Mouse (Mus musculus): ENCODE data around the gene Rad54l. TPM values are rescaled to one million over a fixed set of nuclear protein-coding genes. Genes with fewer than 3 reads are reported as not detected.

Gene Rad54l
- polyA plus RNA-seq, 1 experiment from 2014 or later = 34.7 TPM

- peak overlapping the region; percentile 98 for H3K27ac ChIP-seq (ENCODE audit: low read length)
- H3K4me1 ChIP-seq (ENCODE audit: insufficient read depth, low read length) = peaks cover 25% of the 10 kb centered on the region
- ATAC-seq (ENCODE audit: low FRiP score, low TSS enrichment) = peak; percentile 76
- H3K4me2 ChIP-seq (replicated peaks; ENCODE audit: low read depth, low read length) = peak overlapping the region; percentile 78
- no peaks in the 10 kb centered on the region for H3K27me3 ChIP-seq (ENCODE audit: insufficient read depth, low read length)
- under 1% methylated on average over 75 of the region's 77 CpGs for WGBS
- no peaks in the 10 kb centered on the region for H3K9me3 ChIP-seq (ENCODE audit: low read length)
- H3K9ac ChIP-seq (replicated peaks; ENCODE audit: low read length) = peak overlapping the region; percentile 99
- H3K36me3 ChIP-seq (ENCODE audit: insufficient read depth, low read length) = peaks cover 6% of the 10 kb centered on the region
- peak overlapping the region; percentile 93 for H3K4me3 ChIP-seq (ENCODE audit: low read length)
Measured at GRCm38 (mm10) chr4:116075631-116076368, 47.7 kb downstream of the Rad54l start.

- Histone ChIP-seq H3K27ac (ENCODE audit: low read length) (peak within 1 kb of the TSS; percentile 98), H3K4me2 (replicated peaks; ENCODE audit: low read depth, low read length) (peak within 1 kb of the TSS; percentile 78), H3K9me3 (ENCODE audit: low read length) (no peaks in the 10 kb centered on the region), H3K4me1 (ENCODE audit: insufficient read depth, low read length) (peaks cover 25% of the 10 kb centered on the region), H3K4me3 (ENCODE audit: low read length) (peak within 1 kb of the TSS; percentile 93), H3K9ac (replicated peaks; ENCODE audit: low read length) (peak within 1 kb of the TSS; percentile 99), H3K36me3 (ENCODE audit: insufficient read depth, low read length) (peaks cover 3% of the 10 kb centered on the region; the same call in 1 of the 2 replicates), H3K27me3 (ENCODE audit: insufficient read depth, low read length) (no peaks in the 10 kb centered on the region)
- peak; percentile 93 for ATAC-seq (ENCODE audit: low FRiP score, low TSS enrichment)
- under 1% methylated on average over 55 of the region's 55 CpGs for WGBS
Measured at GRCm38 (mm10) chr4:116074861-116075620, 48.4 kb downstream of the Rad54l start, which contains the start of the genes Uqcrh and Lrrc41. Gene Uqcrh, minus strand, starts transcription at chr4:116075071. Gene Lrrc41, plus strand, starts transcription at chr4:116075269.

GRCm38 (mm10) chr4:116074145-116074675 lies 49.3 kb downstream of the Rad54l start:
- Histone ChIP-seq H3K4me1 (ENCODE audit: insufficient read depth, low read length) (peaks cover 25% of the 10 kb centered on the region), H3K27ac (ENCODE audit: low read length) (peak overlapping the region; percentile 98), H3K9ac (replicated peaks; ENCODE audit: low read length) (peak overlapping the region; percentile 99), H3K4me2 (replicated peaks; ENCODE audit: low read depth, low read length) (peak overlapping the region; percentile 78), H3K9me3 (ENCODE audit: low read length) (no peaks in the 10 kb centered on the region), H3K27me3 (ENCODE audit: insufficient read depth, low read length) (no peaks in the 10 kb centered on the region), H3K4me3 (ENCODE audit: low read length) (peak overlapping the region; percentile 93), H3K36me3 (ENCODE audit: insufficient read depth, low read length) (peaks cover 11% of the 10 kb centered on the region; the same call in 1 of the 2 replicates)
- no peak for ATAC-seq (ENCODE audit: low FRiP score, low TSS enrichment)
- WGBS = 2% methylated on average over 8 of the region's 8 CpGs

- Histone ChIP-seq H3K4me1 (ENCODE audit: insufficient read depth, low read length) (peaks cover 25% of the 10 kb centered on the region), H3K9ac (replicated peaks; ENCODE audit: low read length) (no peak overlapping the region), H3K27ac (ENCODE audit: low read length) (no peak overlapping the region), H3K27me3 (ENCODE audit: insufficient read depth, low read length) (no peaks in the 10 kb centered on the region), H3K4me3 (ENCODE audit: low read length) (peak overlapping the region; percentile 27), H3K4me2 (replicated peaks; ENCODE audit: low read depth, low read length) (peak overlapping the region; percentile 78), H3K36me3 (ENCODE audit: insufficient read depth, low read length) (peaks cover 21% of the 10 kb centered on the region), H3K9me3 (ENCODE audit: low read length) (no peaks in the 10 kb centered on the region)
- ATAC-seq (ENCODE audit: low FRiP score, low TSS enrichment) = no peak
- 51% methylated on average over 4 of the region's 4 CpGs for WGBS
Measured at GRCm38 (mm10) chr4:116073146-116073545, 50.3 kb downstream of the Rad54l start.

GRCm38 (mm10) chr4:116070116-116070515 lies 53.4 kb downstream of the Rad54l start:
- ATAC-seq (ENCODE audit: low FRiP score, low TSS enrichment) = no peak

GRCm38 (mm10) chr4:116063855-116064254 lies 59.6 kb downstream of the Rad54l start:
- H3K36me3 ChIP-seq (ENCODE audit: insufficient read depth, low read length) = peaks cover 20% of the 10 kb centered on the region
- 65% methylated on average over 1 of the region's 1 CpGs for WGBS
- no peak overlapping the region for H3K4me2 ChIP-seq (replicated peaks; ENCODE audit: low read depth, low read length)
- no peaks in the 10 kb centered on the region for H3K4me1 ChIP-seq (ENCODE audit: insufficient read depth, low read length)
- no peak for ATAC-seq (ENCODE audit: low FRiP score, low TSS enrichment)
- H3K27me3 ChIP-seq (ENCODE audit: insufficient read depth, low read length) = no peaks in the 10 kb centered on the region
- H3K9ac ChIP-seq (replicated peaks; ENCODE audit: low read length) = no peak overlapping the region
- H3K27ac ChIP-seq (ENCODE audit: low read length) = no peak overlapping the region
- H3K9me3 ChIP-seq (ENCODE audit: low read length) = no peaks in the 10 kb centered on the region
- no peak overlapping the region for H3K4me3 ChIP-seq (ENCODE audit: low read length)

More at GRCm38 (mm10) chr4:116070116-116070515, 53.4 kb downstream of the Rad54l start:
- H3K9ac ChIP-seq (replicated peaks; ENCODE audit: low read length) = no peak overlapping the region
- peaks cover 34% of the 10 kb centered on the region for H3K36me3 ChIP-seq (ENCODE audit: insufficient read depth, low read length)
- H3K4me1 ChIP-seq (ENCODE audit: insufficient read depth, low read length) = peaks cover 13% of the 10 kb centered on the region
- H3K4me2 ChIP-seq (replicated peaks; ENCODE audit: low read depth, low read length) = no peak overlapping the region
- H3K4me3 ChIP-seq (ENCODE audit: low read length) = no peak overlapping the region
- WGBS = 69% methylated on average over 6 of the region's 6 CpGs
- H3K9me3 ChIP-seq (ENCODE audit: low read length) = no peaks in the 10 kb centered on the region
- no peak overlapping the region for H3K27ac ChIP-seq (ENCODE audit: low read length)
- H3K27me3 ChIP-seq (ENCODE audit: insufficient read depth, low read length) = no peaks in the 10 kb centered on the region

GRCm38 (mm10) chr4:116059012-116059726 lies 64.3 kb downstream of the Rad54l start:
- Histone ChIP-seq H3K4me2 (replicated peaks; ENCODE audit: low read depth, low read length) (no peak overlapping the region), H3K9me3 (ENCODE audit: low read length) (no peaks in the 10 kb centered on the region), H3K4me3 (ENCODE audit: low read length) (no peak overlapping the region), H3K27ac (ENCODE audit: low read length) (no peak overlapping the region), H3K4me1 (ENCODE audit: insufficient read depth, low read length) (0 out of 2 replicates have a peak, but pooled peaks cover 2% of the 10 kb centered on the region), H3K9ac (replicated peaks; ENCODE audit: low read length) (no peak overlapping the region), H3K36me3 (ENCODE audit: insufficient read depth, low read length) (no peaks in the 10 kb centered on the region), H3K27me3 (ENCODE audit: insufficient read depth, low read length) (no peaks in the 10 kb centered on the region)
- WGBS = 81% methylated on average over 5 of the region's 5 CpGs
- ATAC-seq (ENCODE audit: low FRiP score, low TSS enrichment) = no peak

GRCm38 (mm10) chr4:116057559-116057958 lies 65.9 kb downstream of the Rad54l start:
- 0% methylated on average over 1 of the region's 1 CpGs for WGBS
- no peak for ATAC-seq (ENCODE audit: low FRiP score, low TSS enrichment)

GRCm38 (mm10) chr4:116053399-116053961 lies 70.0 kb downstream of the Rad54l start, which contains the start of gene Nsun4:
Gene Nsun4, minus strand, starts transcription at chr4:116053876.
- Histone ChIP-seq H3K4me2 (replicated peaks; ENCODE audit: low read depth, low read length) (peak within 1 kb of the TSS; percentile 96), H3K4me3 (ENCODE audit: low read length) (peak within 1 kb of the TSS; percentile 75), H3K36me3 (ENCODE audit: insufficient read depth, low read length) (no peaks in the 10 kb centered on the region), H3K4me1 (ENCODE audit: insufficient read depth, low read length) (peaks cover 11% of the 10 kb centered on the region), H3K27me3 (ENCODE audit: insufficient read depth, low read length) (no peaks in the 10 kb centered on the region), H3K9me3 (ENCODE audit: low read length) (no peaks in the 10 kb centered on the region), H3K9ac (replicated peaks; ENCODE audit: low read length) (peak within 1 kb of the TSS; percentile 73), H3K27ac (ENCODE audit: low read length) (peak within 1 kb of the TSS; percentile 96)
- under 1% methylated on average over 35 of the region's 35 CpGs for WGBS
- peak; percentile 96 for ATAC-seq (ENCODE audit: low FRiP score, low TSS enrichment)

More at GRCm38 (mm10) chr4:116057559-116057958, 65.9 kb downstream of the Rad54l start:
- Histone ChIP-seq H3K4me1 (ENCODE audit: insufficient read depth, low read length) (peaks cover 8% of the 10 kb centered on the region), H3K36me3 (ENCODE audit: insufficient read depth, low read length) (no peaks in the 10 kb centered on the region), H3K4me3 (ENCODE audit: low read length) (no peak overlapping the region), H3K9me3 (ENCODE audit: low read length) (no peaks in the 10 kb centered on the region), H3K27me3 (ENCODE audit: insufficient read depth, low read length) (no peaks in the 10 kb centered on the region), H3K4me2 (replicated peaks; ENCODE audit: low read depth, low read length) (no peak overlapping the region), H3K9ac (replicated peaks; ENCODE audit: low read length) (no peak overlapping the region), H3K27ac (ENCODE audit: low read length) (no peak overlapping the region)
